Mouse (Mus musculus) embryonic stem cell, embryonic (primary cell): ENCODE data around the gene Pkp4.
"Not testable (repeated sequence)": the region's sequence is repeated elsewhere in the genome, so short reads cannot be mapped to it uniquely, and the experiment has no call there.

Source experiments
- CTCF ChIA-PET, 4 experiments: fragments of 300-600 bp in 2 of 4; fragments of 350-600 bp in 2 of 4; sonication (Branson Sonifier 250); formaldehyde crosslinking; loops; one replicate each; lab custom pipeline; 2022; ENCODE audit warnings: inconsistent platforms in 2 of 4; lab: Charles Lee
- POLR2A ChIA-PET, 4 experiments: fragments of 300-600 bp in 2 of 4; fragments of 350-600 bp in 2 of 4; sonication (Branson Sonifier 250); formaldehyde crosslinking; loops; one replicate each; lab custom pipeline; 2022; ENCODE audit warnings: antibody characterized with exemption in 4 of 4, inconsistent platforms in 1 of 4; lab: Charles Lee

Pkp4 gene

DNA sequence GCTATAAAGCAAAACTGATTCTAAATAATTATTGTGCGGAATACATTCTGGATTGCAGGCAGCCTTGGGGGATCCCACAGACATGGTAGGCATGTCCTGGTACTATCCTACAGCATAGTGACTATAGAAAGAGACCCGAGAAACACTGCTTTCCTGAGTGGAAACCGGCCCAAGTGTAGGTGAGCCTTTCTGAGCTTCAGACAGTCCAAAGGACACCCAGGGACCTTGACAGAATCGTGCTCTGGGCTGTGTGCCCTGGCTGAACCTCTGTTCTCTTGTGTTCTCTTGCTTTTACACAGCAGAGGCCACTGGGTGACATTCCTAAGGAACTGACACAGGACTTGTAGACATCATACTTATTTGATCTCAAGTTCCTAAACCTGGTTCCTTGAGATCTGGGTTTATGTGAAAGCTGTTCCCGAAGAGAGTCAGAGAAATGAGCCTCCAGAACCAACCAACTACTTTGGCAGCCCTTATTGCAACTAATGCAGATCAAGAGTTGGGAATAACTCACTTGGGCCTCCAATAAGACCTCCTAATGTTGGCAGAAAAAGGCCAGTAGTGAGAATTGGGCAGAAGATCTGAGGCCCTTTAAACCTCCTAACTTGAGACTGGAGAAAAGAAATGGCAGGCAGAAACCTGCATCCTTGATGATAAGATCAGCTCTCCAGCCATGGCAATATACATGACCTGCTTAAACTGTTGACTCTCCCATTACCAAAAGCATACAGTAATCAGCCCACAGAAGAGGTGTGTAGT, 195.1 kb downstream of the Pkp4 start:
- POLR2A ChIA-PET = interaction anchor here in 1 of 4 experiments (0.6 kb wide), 1 partner anchor 124 kb away, joined by 4 read pairs; no protein-coding TSS in a partner anchor
- CTCF ChIA-PET = no interaction called here

DNA sequence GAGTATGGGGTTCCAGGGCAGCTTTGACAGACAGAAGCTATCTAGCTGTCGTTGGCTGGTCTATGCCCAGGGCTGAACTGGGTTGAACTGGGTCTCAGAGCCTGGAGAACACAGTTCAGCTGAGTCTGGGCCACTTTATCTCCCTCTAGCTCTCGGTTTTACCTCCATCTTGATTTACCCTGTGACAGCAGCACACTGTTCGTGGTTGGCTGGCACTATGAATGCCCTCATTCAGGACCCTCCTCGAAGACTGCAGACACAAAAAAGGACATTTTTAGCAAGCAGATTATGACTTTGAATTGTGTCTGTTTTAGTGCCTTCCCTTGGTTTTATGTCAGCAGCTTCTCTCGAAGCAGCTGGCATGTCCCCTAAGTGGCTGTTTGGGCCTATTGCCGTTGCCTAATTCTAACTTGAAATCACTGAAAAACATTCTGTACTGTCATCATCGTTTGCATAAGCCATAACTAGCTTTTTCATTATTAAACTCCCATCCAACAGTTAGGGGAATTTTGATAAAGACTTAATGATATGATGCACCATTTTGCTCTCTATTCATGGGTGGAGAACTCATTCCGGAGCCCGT, 199.2 kb downstream of the Pkp4 start:
- ChIA-PET CTCF (interaction anchor here in 1 of 4 experiments (0.7 kb wide), 1 partner anchor 308 kb away, joined by 3 read pairs; no protein-coding TSS in a partner anchor), POLR2A (interaction anchor here in 2 of 4 experiments (0.6 to 1.6 kb wide), 6 partner anchors 14 to 56 kb away, joined by 3 to 5 read pairs (median 4); no protein-coding TSS in a partner anchor)

GRCm38 (mm10) chr2:59361350-59361780, 200.7 kb downstream of the Pkp4 start:
- POLR2A ChIA-PET = interaction anchor here in 2 of 4 experiments (0.8 to 1.3 kb wide), 4 partner anchors 9 to 25 kb away, joined by 3 to 8 read pairs (median 3); no protein-coding TSS in a partner anchor
- CTCF ChIA-PET = no interaction called here

- CTCF ChIA-PET = no interaction called here
- POLR2A ChIA-PET = interaction anchor here in 2 of 4 experiments (1.5 to 5.1 kb wide), 3 partner anchors 14 to 19 kb away, joined by 3 to 28 read pairs (median 3); no protein-coding TSS in a partner anchor
Measured at GRCm38 (mm10) chr2:59364156-59364842, 203.6 kb downstream of the Pkp4 start.

- CTCF ChIA-PET = interaction anchor here in 2 of 4 experiments (0.5 to 0.6 kb wide), 3 partner anchors 14 to 400 kb away, joined by 3 to 4 read pairs (median 3); no protein-coding TSS in a partner anchor
- POLR2A ChIA-PET = interaction anchor here in 3 of 4 experiments (0.6 to 5.1 kb wide), 10 partner anchors 11 to 52 kb away, joined by 3 to 28 read pairs (median 4); no protein-coding TSS in a partner anchor
Measured at GRCm38 (mm10) chr2:59367191-59367590, 206.5 kb downstream of the Pkp4 start.

DNA sequence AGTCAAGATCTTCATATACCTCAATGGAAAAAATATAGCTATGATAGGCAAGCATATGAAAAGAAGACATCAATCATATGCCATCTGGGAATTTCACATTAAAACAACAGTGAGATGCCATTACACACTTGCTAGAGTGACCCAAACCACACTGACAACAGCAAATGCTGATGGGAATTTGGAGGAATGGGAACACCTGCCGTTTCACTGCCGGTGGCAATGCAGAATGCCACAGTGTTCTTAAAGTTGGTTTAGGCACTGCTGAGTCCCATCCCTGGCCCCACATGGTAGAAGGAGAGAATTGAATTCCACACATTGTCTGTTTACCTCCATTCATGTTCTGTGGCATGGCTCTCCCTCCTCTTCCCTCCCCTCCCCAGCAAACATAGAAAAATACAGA, 212.5 kb downstream of the Pkp4 start:
- ChIA-PET POLR2A (interaction anchor here in 2 of 4 experiments (1.1 to 1.6 kb wide), 3 partner anchors 12 to 14 kb away, joined by 5 to 7 read pairs (median 6); no protein-coding TSS in a partner anchor), CTCF (no interaction called here)

GRCm38 (mm10) chr2:59378096-59378495, 217.4 kb downstream of the Pkp4 start:
- CTCF ChIA-PET = interaction anchor here in 2 of 4 experiments (0.7 to 1.3 kb wide), 2 partner anchors 39 to 61 kb away, joined by 3 to 6 read pairs; no protein-coding TSS in a partner anchor
- POLR2A ChIA-PET = interaction anchor here in 3 of 4 experiments (0.5 to 3.5 kb wide), 50 partner anchors 9 to 752 kb away, joined by 3 to 28 read pairs (median 4); partner anchors contain the start of genes Ccdc148 (in 2 of the 3), Pkp4 (in 2 of the 3) and Dapl1 (in 1 of the 3)

DNA sequence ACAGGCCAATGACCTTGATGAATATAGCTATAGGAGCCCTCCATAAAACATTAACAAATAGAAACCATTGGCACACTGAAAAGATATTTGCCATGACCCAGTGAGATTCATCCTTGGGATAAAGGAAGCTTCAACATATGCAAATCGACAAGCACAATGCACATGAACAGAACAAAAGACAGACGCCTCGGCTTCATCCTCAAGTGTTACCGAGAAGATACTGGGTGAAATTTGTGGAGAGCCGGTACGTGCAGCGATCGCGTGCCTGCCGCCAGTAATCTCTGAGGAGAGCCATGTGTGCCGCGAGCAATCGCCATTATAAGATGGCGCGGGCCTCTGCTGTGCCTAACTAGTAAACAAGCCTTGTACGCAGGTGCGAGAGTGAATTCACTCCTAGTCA, 218.2 kb downstream of the Pkp4 start:
- CTCF ChIA-PET = interaction anchor here in 2 of 4 experiments (0.5 to 1.3 kb wide), 3 partner anchors 26 to 390 kb away, joined by 3 read pairs; no protein-coding TSS in a partner anchor
- POLR2A ChIA-PET = interaction anchor here in 3 of 4 experiments (0.5 to 3.5 kb wide), 50 partner anchors 8 to 753 kb away, joined by 3 to 28 read pairs (median 4); partner anchors contain the start of genes Ccdc148 (in 1 of the 3), Dapl1 (in 1 of the 3) and Pkp4 (in 1 of the 3)

DNA sequence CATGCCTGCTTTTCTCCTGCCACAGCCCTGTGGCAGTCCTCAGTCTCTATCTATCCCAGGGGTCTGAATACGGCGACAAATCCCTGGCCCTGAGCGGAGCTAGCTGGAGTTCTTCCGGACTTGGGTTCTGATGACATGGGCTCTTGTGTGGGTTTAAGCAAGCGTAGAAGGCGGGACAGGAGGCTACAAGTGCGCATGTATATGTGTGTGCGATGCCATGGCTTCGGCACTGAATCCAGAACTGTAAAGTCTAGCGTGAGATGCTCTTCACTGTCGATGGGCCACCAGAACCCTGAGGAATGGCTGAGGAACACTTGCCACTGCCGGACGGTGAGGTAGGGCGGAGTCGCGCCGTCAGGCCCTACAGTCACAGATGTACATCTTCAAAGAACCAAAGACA, 222.6 kb downstream of the Pkp4 start:
- CTCF ChIA-PET = no interaction called here
- POLR2A ChIA-PET = interaction anchor here in 3 of 4 experiments (0.6 to 4.0 kb wide), 32 partner anchors 9 to 1031 kb away, joined by 3 to 23 read pairs (median 4); partner anchors contain the start of genes Ccdc148 (in 2 of the 3) and Pkp4 (in 2 of the 3)

DNA sequence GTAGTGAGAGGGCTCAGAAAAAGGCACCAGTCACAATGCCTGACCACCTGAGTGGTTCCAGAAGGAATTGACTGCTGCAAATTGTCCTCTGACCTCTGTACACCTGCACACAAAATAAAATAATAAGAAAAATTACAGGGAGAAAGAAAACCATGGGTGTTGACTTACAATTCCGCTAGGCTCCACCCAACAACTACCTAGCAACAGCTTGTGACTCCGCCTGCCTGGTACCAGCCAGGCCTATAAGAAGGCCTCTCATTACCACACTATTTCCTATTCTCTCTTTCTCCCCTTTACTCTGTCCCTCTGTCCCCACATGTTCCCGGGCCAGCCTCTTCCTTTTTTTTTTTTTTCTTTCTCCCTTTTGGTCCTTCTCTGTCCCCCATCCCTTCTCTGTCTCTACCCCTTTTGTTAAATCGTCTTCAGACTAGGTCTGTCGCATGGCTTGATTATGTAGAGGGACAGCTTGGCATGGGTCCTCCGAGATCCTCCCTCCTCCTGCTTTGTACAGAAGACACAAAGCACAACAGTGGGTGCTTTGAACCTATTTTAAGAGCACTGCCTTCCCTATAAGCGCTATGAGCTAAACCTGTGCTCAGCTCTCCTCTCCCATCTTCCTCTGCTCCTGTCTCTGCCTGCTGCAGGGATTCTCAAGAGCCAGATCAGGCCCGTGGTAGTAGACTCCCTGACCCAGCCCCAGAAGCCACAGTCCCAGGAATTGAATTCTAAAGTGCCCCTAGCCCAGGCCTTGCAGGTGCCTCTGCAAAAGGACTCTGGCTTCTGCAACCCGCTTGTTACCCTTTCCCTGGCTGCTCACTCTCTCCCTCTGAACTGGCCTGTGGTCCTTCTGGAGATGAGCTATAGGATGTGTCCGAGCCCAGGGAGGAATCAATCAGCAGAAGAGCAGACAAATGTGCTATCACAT, 223.5 kb downstream of the Pkp4 start:
- CTCF ChIA-PET = interaction anchor here in 2 of 4 experiments (0.7 to 1.0 kb wide), 2 partner anchors 54 to 818 kb away, joined by 3 read pairs; no protein-coding TSS in a partner anchor
- POLR2A ChIA-PET = interaction anchor here (0.6 to 4.0 kb wide), 42 partner anchors 9 to 1030 kb away, joined by 3 to 23 read pairs (median 4); partner anchors contain the start of genes Pkp4 (in 3 of the 4) and Ccdc148 (in 2 of the 4)

DNA sequence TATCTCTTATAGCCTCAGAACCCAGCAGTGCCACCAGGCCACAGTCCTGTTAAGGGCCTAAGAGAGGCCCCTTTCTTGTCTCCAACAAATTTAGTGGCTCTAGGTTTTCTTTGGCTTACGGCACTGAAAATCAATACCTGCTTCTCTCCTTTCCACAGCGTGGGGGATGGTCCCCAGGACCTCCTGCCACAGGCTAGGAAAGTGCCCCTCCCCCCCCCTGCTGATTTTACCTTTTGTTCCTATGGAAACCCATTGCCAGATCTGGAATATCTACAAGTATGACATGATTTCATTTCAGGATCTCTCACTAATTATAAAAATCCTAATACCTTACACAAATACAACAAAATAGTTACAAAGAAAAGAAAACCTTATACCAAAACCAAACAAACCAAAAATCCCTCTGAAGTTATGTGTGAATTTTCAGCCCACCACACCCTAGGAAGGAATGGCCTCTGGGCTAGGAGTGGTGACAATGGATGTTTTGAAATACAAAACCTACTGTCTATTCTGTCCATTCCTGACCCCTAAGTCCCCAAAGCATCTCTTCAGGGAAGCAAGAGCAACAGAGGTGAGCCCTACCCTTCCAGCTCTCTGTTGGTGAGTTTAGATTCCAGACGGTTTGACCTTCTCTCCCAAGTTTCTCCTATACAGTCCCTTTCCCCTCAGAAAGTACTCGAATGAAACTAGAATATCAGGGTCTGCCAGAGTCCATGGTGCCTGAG, 224.7 kb downstream of the Pkp4 start:
- CTCF ChIA-PET = no interaction called here
- POLR2A ChIA-PET = interaction anchor here in 3 of 4 experiments (0.6 to 4.0 kb wide), 25 partner anchors 7 to 813 kb away, joined by 3 to 23 read pairs (median 4); partner anchors contain the start of genes Pkp4 (in 2 of the 3) and Ccdc148 (in 1 of the 3)

- POLR2A ChIA-PET = interaction anchor here in 1 of 4 experiments (0.8 to 1.5 kb wide), 2 partner anchors 12 to 293 kb away, joined by 3 to 4 read pairs; no protein-coding TSS in a partner anchor
- CTCF ChIA-PET = no interaction called here
Measured at GRCm38 (mm10) chr2:59389971-59390370, 229.3 kb downstream of the Pkp4 start.

DNA sequence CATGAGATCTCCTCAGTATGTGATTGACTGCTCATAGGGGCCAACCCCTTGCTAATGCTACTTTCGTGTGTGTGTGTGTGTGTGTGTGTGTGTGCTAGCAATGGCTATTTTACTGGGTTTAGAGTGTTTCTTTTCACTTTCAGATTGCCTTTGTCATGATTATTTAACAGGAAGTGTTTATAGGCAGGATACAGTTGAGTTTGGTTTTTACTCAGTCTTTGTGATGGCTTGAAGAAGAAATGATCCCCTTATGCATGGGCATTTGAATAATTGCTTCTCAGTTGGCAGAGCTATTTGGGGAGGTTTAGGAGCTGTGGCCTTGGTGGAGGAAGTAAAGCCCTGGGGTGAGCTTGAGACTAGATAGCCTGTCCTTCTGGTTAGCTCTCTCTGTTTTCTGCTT, 232.5 kb downstream of the Pkp4 start:
- CTCF ChIA-PET = interaction anchor here in 1 of 4 experiments (0.6 kb wide), 1 partner anchor 741 kb away, joined by 3 read pairs; no protein-coding TSS in a partner anchor
- POLR2A ChIA-PET = interaction anchor here in 2 of 4 experiments (1.0 to 2.1 kb wide), 2 partner anchors 9 to 15 kb away, joined by 8 to 10 read pairs; no protein-coding TSS in a partner anchor

- POLR2A ChIA-PET = interaction anchor here in 3 of 4 experiments (0.8 to 2.0 kb wide), 7 partner anchors 9 to 17 kb away, joined by 3 to 23 read pairs (median 14); no protein-coding TSS in a partner anchor
- CTCF ChIA-PET = no interaction called here
Measured at GRCm38 (mm10) chr2:59394651-59395050, 234.0 kb downstream of the Pkp4 start.

- CTCF ChIA-PET = not testable (repeated sequence)
- POLR2A ChIA-PET = interaction anchor here in 3 of 4 experiments (0.8 to 2.0 kb wide), 8 partner anchors 9 to 21 kb away, joined by 3 to 23 read pairs (median 12); no protein-coding TSS in a partner anchor
Measured at GRCm38 (mm10) chr2:59395160-59395650, 234.6 kb downstream of the Pkp4 start.
